Comparison of ENCODE assay signal across 8 mouse cellular contexts in the genomic region with DNA sequence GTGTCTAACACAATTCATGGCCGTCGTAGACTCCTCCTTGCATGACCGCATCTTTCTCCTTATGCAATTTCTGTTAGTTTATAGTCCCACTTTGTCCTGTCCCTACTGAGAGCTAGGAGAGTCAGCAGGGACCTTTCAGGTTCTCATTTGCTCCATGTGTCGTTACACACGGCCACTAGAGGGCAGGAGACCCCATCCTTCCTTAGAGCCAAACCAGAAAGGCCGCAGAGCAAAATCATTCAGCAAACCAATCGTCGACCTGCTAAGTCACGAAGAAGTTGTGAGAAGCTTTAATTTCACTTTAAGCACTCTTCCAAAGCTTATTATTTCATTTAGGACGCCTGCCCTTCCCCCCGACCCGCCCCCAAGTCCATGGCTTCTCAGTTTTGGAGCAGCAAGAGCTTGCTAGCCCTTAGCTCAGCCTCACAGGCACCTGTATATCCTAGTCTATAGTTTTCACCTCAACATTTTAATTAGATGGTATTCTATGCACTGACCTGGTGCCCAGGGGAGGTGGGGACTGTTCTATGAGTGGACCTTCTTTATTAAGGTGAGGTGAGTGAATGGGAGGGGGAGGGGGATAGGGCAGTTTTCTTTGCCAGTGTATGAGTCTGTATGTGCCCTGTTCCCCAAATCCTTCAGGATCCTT. TPM values are rescaled to one million over a fixed set of nuclear protein-coding genes. Genes with fewer than 3 reads are reported as not detected.
A peak's percentile ranks its signal among the peaks of the same experiment; 100 is the strongest.
DNase-seq lines count a peak whose midpoint lies in the region; ATAC-seq lines count a peak whose summit lies in the region.

No protein-coding gene starts in this region.

- DNase-seq in CD4-positive, CD25-positive, alpha-beta regulatory T cell, adult 2 months (ENCODE audit: low read depth, low spot score) = peak; percentile 93
- peak; percentile 67 for DNase-seq in embryo, embryonic 9.5 days (ENCODE audit: extremely low spot score)
- DNase-seq in heart, postnatal 10 days = peak; percentile 79 to 85
- DNase-seq in kidney, postnatal 36 days = peak; percentile 85 to 90
- DNase-seq in lung, postnatal 14 days = peak; percentile 82
- DNase-seq in right cerebral cortex, adult 2 months (ENCODE audit: low spot score in 2 of 2) = peak; percentile 70 to 79
- peak; percentile 64 for DNase-seq in yolk sac, embryonic 10.5 days (ENCODE audit: low spot score)

- intact Hi-C loops in heart, postnatal 10 days (cut with DNase I) = loop anchor here (1.0 to 5.0 kb wide), 5 partner anchors 37 to 312 kb away; partner anchors contain the start of gene Gimap4

- ATAC-seq in activated CD4-positive, CD25-positive, alpha-beta regulatory T cell, adult 4 months = peak; percentile 37

RNA-seq across cellular contexts. Expression of gene Gimap8, which starts 1.2 kb away (rescaled TPM):
- 100 to 1,000 TPM in 1 of 2 experiments, 10 to 100 TPM in 1; 97.4 to 135 TPM for polyA plus RNA-seq in activated CD4-positive, CD25-positive, alpha-beta regulatory T cell, adult 4 months (2017; shearing (Covaris generic))
- total RNA-seq in heart, postnatal 10 days (2021) = 10 to 100 TPM; 11.0 to 14.0 TPM

RNA-seq across cellular contexts. Expression of gene AI854703, which starts 19.2 kb away (rescaled TPM):
- polyA plus RNA-seq in activated CD4-positive, CD25-positive, alpha-beta regulatory T cell, adult 4 months (2017; shearing (Covaris generic)) = 1 to 10 TPM; 1.2 to 1.7 TPM
- total RNA-seq in heart, postnatal 10 days (2021) = under 1 TPM; 0.50 to 0.89 TPM

RNA-seq across cellular contexts. Expression of gene Gimap9, which starts 30.1 kb away (rescaled TPM):
- polyA plus RNA-seq in activated CD4-positive, CD25-positive, alpha-beta regulatory T cell, adult 4 months (2017; shearing (Covaris generic)) = 100 to 1,000 TPM; 237 to 239 TPM
- total RNA-seq in heart, postnatal 10 days (2021) = 1 to 10 TPM; 6.0 to 7.5 TPM

RNA-seq across cellular contexts. Expression of gene Gimap4, which starts 38.6 kb away (rescaled TPM):
- polyA plus RNA-seq in activated CD4-positive, CD25-positive, alpha-beta regulatory T cell, adult 4 months (2017; shearing (Covaris generic)) = 1,000 to 10,000 TPM; 1,705 to 1,816 TPM
- total RNA-seq in heart, postnatal 10 days (2021) = 10 to 100 TPM; 46.9 to 57.4 TPM

RNA-seq across cellular contexts. Expression of gene Zfp775, which starts 43.9 kb away (rescaled TPM):
- polyA plus RNA-seq in activated CD4-positive, CD25-positive, alpha-beta regulatory T cell, adult 4 months (2017; shearing (Covaris generic)) = 1 to 10 TPM; 4.8 to 6.1 TPM
- total RNA-seq in heart, postnatal 10 days (2021) = 1 to 10 TPM; 5.8 to 5.9 TPM

Comparison
In these comparisons a context has a peak if more than half of its experiments do, and no peak if none do; other contexts are left out.
1. Peak in every context shown above with its lines: DNase-seq and ATAC-seq.